Mouse (Mus musculus): ENCODE results near the gene Chchd6. TPM values are rescaled to one million over a fixed set of nuclear protein-coding genes. Genes with fewer than 3 reads are reported as not detected.

Gene Chchd6
- polyA plus RNA-seq (2015; fragmentation: Nextera tagmentation; extraction: Ambion mirVana): 57.2 and 63.2 TPM in 2 replicates

GRCm38 (mm10) chr6:89595018-89595776 lies at the start of gene Chchd6:
Chchd6 (minus strand) TSS chr6:89595652.
- DNase-seq (ENCODE audit: low spot score): peak; percentile 96
- Histone ChIP-seq H3K27ac (no peak within 1 kb of the TSS), H3K27me3 (ENCODE audit: insufficient read depth, low read length) (no peaks in the 10 kb centered on the region), H3K4me3 (replicated peaks; ENCODE audit: low read depth, low read length) (peak within 1 kb of the TSS; percentile 67), H3K36me3 (ENCODE audit: insufficient read depth, low read length) (no peaks in the 10 kb centered on the region), H3K9ac (ENCODE audit: low read depth, low read length) (peak within 1 kb of the TSS; percentile 65), H3K4me2 (ENCODE audit: low read length) (peak within 1 kb of the TSS; percentile 79), H3K4me1 (replicated peaks; ENCODE audit: insufficient read depth, low read length) (0 out of 2 replicates have a peak, but pooled peaks cover 4% of the 10 kb centered on the region), H3K9me3 (replicated peaks; ENCODE audit: low read length) (no peaks in the 10 kb centered on the region)
- ATAC-seq (replicated peaks; ENCODE audit: low FRiP score, low read depth): peak; percentile 100
- no peak for TF ChIP-seq CTCF (IDR thresholded peaks at IDR 0.05; ENCODE audit: low read depth)
- WGBS: under 1% methylated on average over 56 of the region's 56 CpGs

GRCm38 (mm10) chr6:89644271-89645075 lies 49.0 kb upstream of the Chchd6 start:
- Histone ChIP-seq H3K9me3 (replicated peaks; ENCODE audit: low read length) (no peaks in the 10 kb centered on the region), H3K4me2 (ENCODE audit: low read length) (peak overlapping the region; percentile 89), H3K4me1 (replicated peaks; ENCODE audit: insufficient read depth, low read length) (peaks cover 6% of the 10 kb centered on the region; the same call in 1 of the 2 replicates), H3K4me3 (replicated peaks; ENCODE audit: low read depth, low read length) (peak overlapping the region; percentile 56), H3K9ac (ENCODE audit: low read depth, low read length) (peak overlapping the region; percentile 72), H3K27me3 (ENCODE audit: insufficient read depth, low read length) (no peaks in the 10 kb centered on the region), H3K36me3 (ENCODE audit: insufficient read depth, low read length) (no peaks in the 10 kb centered on the region), H3K27ac (peak overlapping the region; percentile 98)
- ATAC-seq (replicated peaks; ENCODE audit: low FRiP score, low read depth) (peak; percentile 96), DNase-seq (ENCODE audit: low spot score) (peak; percentile 98)
- TF ChIP-seq CTCF (IDR thresholded peaks at IDR 0.05; ENCODE audit: low read depth): no peak
- under 1% methylated on average over 40 of the region's 41 CpGs for WGBS

GRCm38 (mm10) chr6:89643798-89644270 lies 48.4 kb upstream of the Chchd6 start, which contains the start of gene Txnrd3:
Txnrd3 (plus strand) TSS chr6:89643988.
- peak within 1 kb of the TSS; percentile 98 for H3K27ac ChIP-seq
- peak within 1 kb of the TSS; percentile 72 for H3K9ac ChIP-seq (ENCODE audit: low read depth, low read length)
- no peaks in the 10 kb centered on the region for H3K27me3 ChIP-seq (ENCODE audit: insufficient read depth, low read length)
- H3K4me1 ChIP-seq (replicated peaks; ENCODE audit: insufficient read depth, low read length): peaks cover 3% of the 10 kb centered on the region; the same call in 1 of the 2 replicates
- under 1% methylated on average over 51 of the region's 51 CpGs for WGBS
- peak; percentile 94 for DNase-seq (ENCODE audit: low spot score)
- peak; percentile 90 for ATAC-seq (replicated peaks; ENCODE audit: low FRiP score, low read depth)
- H3K4me3 ChIP-seq (replicated peaks; ENCODE audit: low read depth, low read length): peak within 1 kb of the TSS; percentile 56
- TF ChIP-seq CTCF (IDR thresholded peaks at IDR 0.05; ENCODE audit: low read depth): peak; percentile 54
- peak within 1 kb of the TSS; percentile 89 for H3K4me2 ChIP-seq (ENCODE audit: low read length)
- H3K36me3 ChIP-seq (ENCODE audit: insufficient read depth, low read length): no peaks in the 10 kb centered on the region
- no peaks in the 10 kb centered on the region for H3K9me3 ChIP-seq (replicated peaks; ENCODE audit: low read length)

GRCm38 (mm10) chr6:89639025-89639424 lies 43.6 kb upstream of the Chchd6 start:
- Histone ChIP-seq H3K36me3 (ENCODE audit: insufficient read depth, low read length) (no peaks in the 10 kb centered on the region), H3K4me3 (replicated peaks; ENCODE audit: low read depth, low read length) (no peak overlapping the region), H3K27me3 (ENCODE audit: insufficient read depth, low read length) (no peaks in the 10 kb centered on the region), H3K4me1 (replicated peaks; ENCODE audit: insufficient read depth, low read length) (no peaks in the 10 kb centered on the region; the same call in none of the 2 replicates), H3K9ac (ENCODE audit: low read depth, low read length) (no peak overlapping the region), H3K9me3 (replicated peaks; ENCODE audit: low read length) (no peaks in the 10 kb centered on the region), H3K4me2 (ENCODE audit: low read length) (no peak overlapping the region), H3K27ac (no peak overlapping the region)
- 44% methylated on average over 2 of the region's 2 CpGs for WGBS
- DNase-seq (ENCODE audit: low spot score) (peak; percentile 36), ATAC-seq (replicated peaks; ENCODE audit: low FRiP score, low read depth) (no peak)
- peak; percentile 63 for TF ChIP-seq CTCF (IDR thresholded peaks at IDR 0.05; ENCODE audit: low read depth)

- ATAC-seq (replicated peaks; ENCODE audit: low FRiP score, low read depth) (no peak), DNase-seq (ENCODE audit: low spot score) (no peak)
- H3K4me3 ChIP-seq (replicated peaks; ENCODE audit: low read depth, low read length): no peak overlapping the region
- no peak overlapping the region for H3K27ac ChIP-seq
- no peak overlapping the region for H3K9ac ChIP-seq (ENCODE audit: low read depth, low read length)
- no peak overlapping the region for H3K4me2 ChIP-seq (ENCODE audit: low read length)
- H3K4me1 ChIP-seq (replicated peaks; ENCODE audit: insufficient read depth, low read length): peaks cover 5% of the 10 kb centered on the region
- no peaks in the 10 kb centered on the region for H3K36me3 ChIP-seq (ENCODE audit: insufficient read depth, low read length)
- WGBS: 74% methylated on average over 4 of the region's 4 CpGs
- no peaks in the 10 kb centered on the region for H3K9me3 ChIP-seq (replicated peaks; ENCODE audit: low read length)
- no peaks in the 10 kb centered on the region for H3K27me3 ChIP-seq (ENCODE audit: insufficient read depth, low read length)
- no peak for TF ChIP-seq CTCF (IDR thresholded peaks at IDR 0.05; ENCODE audit: low read depth)
These were observed 42.5 kb upstream of the Chchd6 start for GRCm38 (mm10) chr6:89637977-89638376.

GRCm38 (mm10) chr6:89634400-89634799 lies 38.9 kb upstream of the Chchd6 start:
- H3K4me2 ChIP-seq (ENCODE audit: low read length): no peak overlapping the region
- no peak overlapping the region for H3K4me3 ChIP-seq (replicated peaks; ENCODE audit: low read depth, low read length)
- H3K9ac ChIP-seq (ENCODE audit: low read depth, low read length): no peak overlapping the region
- DNase-seq (ENCODE audit: low spot score): peak; percentile 34
- H3K4me1 ChIP-seq (replicated peaks; ENCODE audit: insufficient read depth, low read length): peaks cover 5% of the 10 kb centered on the region; the same call in 1 of the 2 replicates
- no peak overlapping the region for H3K27ac ChIP-seq
- WGBS: 41% methylated on average over 8 of the region's 8 CpGs
- no peak for ATAC-seq (replicated peaks; ENCODE audit: low FRiP score, low read depth)
- no peaks in the 10 kb centered on the region for H3K36me3 ChIP-seq (ENCODE audit: insufficient read depth, low read length)
- no peaks in the 10 kb centered on the region for H3K27me3 ChIP-seq (ENCODE audit: insufficient read depth, low read length)
- no peak for TF ChIP-seq CTCF (IDR thresholded peaks at IDR 0.05; ENCODE audit: low read depth)
- H3K9me3 ChIP-seq (replicated peaks; ENCODE audit: low read length): no peaks in the 10 kb centered on the region

Data from kidney, postnatal 0 days (tissue).